Mouse (Mus musculus) testis, adult 2 months (tissue): ENCODE measurements at regions not wholly inside any gene's neighbourhood (a gene's known extent, or its start where the extent isn't known, plus 50 kb on each side); places are given as distances from the start of the nearest gene placed in this dataset.

Source experiments
- CTCF ChIP-seq: fragments of 200-500 bp; IDR thresholded peaks from 2 replicates; pipeline ENCODE4 v1.5.1; 2012; ENCODE audit warnings: low read depth, mild to moderate bottlenecking, inconsistent platforms, low read length, moderate library complexity; ENCODE audit not compliant: control insufficient read depth, insufficient read depth, insufficient replicate concordance
- POLR2A ChIP-seq: fragments of 200-500 bp; IDR thresholded peaks from 2 replicates; pipeline ENCODE4 v1.6.1; 2012; ENCODE audit warnings: low read depth, mild to moderate bottlenecking, inconsistent platforms, low read length, moderate library complexity; ENCODE audit not compliant: control insufficient read depth

DNA sequence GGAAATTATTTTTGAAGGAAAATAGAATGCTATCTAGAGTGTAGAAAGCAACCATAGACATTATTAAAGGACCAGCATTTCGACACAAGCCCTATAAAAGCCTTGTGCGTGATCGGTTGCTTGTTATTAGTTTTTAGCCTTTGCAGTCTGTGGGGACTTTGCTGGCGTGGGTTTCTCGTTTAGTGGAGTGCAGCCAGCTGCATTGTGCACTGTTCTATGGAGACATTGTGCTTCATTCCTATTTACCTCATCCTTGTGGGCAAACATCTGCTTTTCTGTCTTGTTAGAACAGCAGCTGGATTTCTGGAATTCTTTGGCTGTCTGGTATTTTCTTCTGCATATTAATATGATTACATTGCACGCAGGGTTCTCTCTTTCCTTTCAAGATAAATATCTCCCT lies 101.1 kb downstream of the Kcnrg start:
- no peak for TF ChIP-seq POLR2A
- no peak for TF ChIP-seq CTCF
